Mouse (Mus musculus) brain, embryonic 14.5 days (tissue): ENCODE measurements around the gene Tgfb1i1.

Experiments
- CTCF ChIP-seq: fragments of 200-500 bp; IDR thresholded peaks from 2 replicates; pipeline ENCODE4 v1.5.1; 2012; ENCODE audit warnings: inconsistent platforms, mild to moderate bottlenecking, moderate library complexity, borderline replicate concordance; ENCODE audit not compliant: insufficient read depth, insufficient read length; ENCODE audit errors: extremely low read depth
- POLR2A ChIP-seq: fragments of 200-500 bp; IDR thresholded peaks from 2 replicates; pipeline ENCODE4 v1.6.1; 2012; ENCODE audit warnings: mild to moderate bottlenecking, inconsistent platforms, borderline replicate concordance; ENCODE audit not compliant: poor library complexity, insufficient read depth, insufficient read length, severe bottlenecking; ENCODE audit errors: extremely low read depth

GRCm38 (mm10) chr7:128236426-128236825 lies 10.2 kb upstream of the Tgfb1i1 start:
- TF ChIP-seq CTCF = no peak
- no peak for TF ChIP-seq POLR2A
